Mouse (Mus musculus): ENCODE data around the gene Fbrs.
"Not testable (repeated sequence)": the region's sequence is repeated elsewhere in the genome, so short reads cannot be mapped to it uniquely, and the experiment has no call there.

The Fbrs gene

DNA sequence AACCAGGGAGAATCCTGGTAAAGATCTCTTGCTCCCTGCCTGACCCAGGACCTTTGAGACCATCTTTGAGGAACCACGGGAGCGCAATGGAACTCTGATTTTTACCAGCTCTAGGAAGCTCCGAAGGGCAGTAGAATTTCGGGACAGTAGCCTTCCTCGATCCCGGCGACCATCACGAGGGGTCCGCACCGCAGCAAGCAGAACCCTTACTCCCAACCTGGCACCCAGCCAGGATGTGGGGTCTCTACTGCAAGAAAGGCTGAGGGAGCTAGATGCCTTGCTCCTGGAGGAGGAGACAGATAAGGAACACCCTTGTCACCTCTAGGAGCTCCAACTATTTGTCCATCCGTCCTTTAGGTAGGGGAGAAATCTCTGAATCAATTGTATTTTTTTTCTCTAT is 2.7 kb upstream of the Fbrs start:
- no peak for DNase-seq (ENCODE audit: low read depth, low spot score)

DNA sequence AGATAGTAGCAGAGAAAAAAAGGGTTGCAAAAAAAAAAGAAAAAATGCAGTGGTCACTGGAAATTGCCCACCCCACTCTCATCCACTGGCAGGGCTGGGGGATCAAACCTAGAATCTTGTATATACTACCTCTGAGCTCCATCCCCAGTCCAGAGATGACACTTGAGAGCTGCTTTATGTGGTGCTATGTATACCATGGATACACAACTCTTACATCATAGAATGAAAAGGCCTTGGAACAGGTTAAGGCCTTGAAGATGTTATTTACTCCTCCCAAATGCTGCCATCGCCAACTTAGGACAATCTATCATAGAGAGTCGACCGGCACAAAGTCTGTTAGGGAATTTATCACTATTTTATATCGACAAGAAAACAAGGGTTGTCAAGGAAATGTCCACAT is 2.1 kb upstream of the Fbrs start:
- no peak for DNase-seq (ENCODE audit: low read depth, low spot score)

DNA sequence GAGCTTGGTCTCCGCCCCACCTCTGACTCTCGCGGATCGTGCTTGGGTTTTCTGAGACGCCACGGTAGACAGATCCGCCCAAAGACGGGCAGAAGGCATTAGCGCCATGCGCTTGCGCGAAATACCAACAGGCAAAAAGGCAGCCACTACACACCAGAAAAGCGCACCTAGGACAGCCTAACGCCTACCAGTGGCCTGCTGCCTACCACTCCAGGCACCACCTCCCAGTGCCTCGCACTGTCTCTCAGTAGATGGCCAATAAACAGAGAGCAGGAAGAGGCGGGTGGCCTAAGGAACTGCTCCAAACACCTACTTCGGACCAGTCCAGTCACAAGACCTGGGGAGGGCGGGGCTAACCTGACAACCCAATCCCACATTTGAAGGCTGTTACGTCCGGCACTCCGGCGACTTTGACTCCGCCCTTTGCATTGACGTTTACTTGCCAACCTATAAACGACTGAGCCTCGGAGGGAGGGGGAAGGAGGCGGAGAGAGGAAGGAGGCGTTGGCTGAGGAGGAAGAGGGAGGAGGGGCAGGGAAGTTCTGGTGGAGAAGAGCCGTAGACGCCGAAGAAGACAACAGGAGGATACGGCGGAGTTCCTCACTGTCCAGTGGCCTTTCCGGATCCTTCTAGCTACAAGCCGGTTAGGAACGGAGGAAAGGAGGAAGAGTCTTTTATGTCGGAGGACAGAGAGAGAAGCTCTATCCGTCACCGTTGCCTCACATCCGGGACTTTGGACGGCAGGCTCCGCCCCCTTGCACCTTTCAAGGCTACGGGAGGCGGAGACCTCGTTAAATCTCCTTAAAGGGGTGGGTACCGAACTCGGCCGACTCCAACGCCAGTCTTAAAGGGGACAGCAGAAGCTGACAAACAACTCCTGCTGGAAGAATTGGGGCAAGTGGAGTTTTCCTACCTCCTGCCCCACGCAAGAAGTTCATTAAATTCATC is 1.0 kb upstream of the Fbrs start:
- DNase-seq (ENCODE audit: low read depth, low spot score): peak; percentile 100

DNA sequence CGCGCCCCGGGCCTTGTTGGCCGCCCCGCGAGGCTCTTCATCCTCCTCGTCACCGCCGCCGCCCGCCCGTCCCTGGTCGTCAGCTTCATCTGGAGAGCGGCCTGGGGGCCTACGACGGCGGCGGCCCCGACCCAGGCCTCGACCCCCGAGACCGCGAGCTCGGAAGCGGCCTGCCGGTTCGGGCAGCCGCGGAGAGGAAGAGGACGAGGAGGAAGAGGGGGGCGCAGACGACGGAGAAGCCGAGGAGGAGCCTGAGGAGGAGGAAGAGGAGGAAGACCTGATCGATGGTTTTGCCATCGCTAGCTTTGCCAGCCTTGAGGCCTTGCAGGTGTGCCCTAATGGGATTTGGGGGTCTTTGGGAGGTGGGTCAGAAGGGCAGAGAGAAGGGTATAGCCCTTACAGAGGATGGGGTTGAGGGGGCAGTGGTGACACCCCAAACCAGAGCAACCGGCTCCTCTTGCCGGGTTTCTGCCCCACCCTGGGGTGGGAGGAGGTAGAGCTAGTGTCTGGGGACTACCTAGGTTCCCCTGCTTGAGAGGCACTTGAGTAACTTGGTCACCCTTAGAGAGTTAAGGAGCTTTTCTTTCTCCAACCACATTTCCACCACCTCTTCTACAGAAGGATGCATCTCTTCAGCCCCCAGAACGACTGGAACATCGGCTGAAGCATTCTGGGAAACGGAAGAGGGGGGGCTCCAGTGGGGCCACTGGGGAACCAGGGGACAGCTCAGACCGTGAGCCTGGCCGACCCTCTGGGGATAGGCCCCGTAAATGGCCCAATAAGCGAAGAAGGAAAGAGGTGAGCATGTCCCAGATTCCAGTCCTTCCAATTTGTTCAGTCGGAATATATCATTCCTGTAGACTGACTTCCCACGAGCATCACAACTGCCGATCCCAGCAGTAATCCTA is 573 bp downstream of the Fbrs start:
- DNase-seq (ENCODE audit: low read depth, low spot score): no peak

DNA sequence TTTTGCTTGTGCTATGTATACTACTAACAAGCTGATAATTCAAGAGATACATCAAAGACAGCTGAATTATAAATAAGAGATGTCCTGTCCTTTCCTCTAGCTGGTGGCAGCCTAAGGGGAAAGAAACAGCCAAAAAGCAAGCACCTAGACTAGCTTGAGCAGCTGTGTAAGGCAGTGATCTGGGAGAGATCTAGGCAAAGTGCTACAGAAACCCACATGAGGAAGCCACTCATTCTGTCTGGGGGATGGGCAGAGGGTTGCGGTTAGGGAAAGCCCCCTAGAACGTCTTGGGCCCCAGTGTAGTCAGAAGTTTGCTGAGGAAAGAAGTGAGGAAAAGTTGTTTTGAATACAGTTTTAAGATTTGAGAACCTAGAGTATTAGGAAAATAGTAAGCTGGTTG is 1.3 kb downstream of the Fbrs start:
- no peak for DNase-seq (ENCODE audit: low read depth, low spot score)

DNA sequence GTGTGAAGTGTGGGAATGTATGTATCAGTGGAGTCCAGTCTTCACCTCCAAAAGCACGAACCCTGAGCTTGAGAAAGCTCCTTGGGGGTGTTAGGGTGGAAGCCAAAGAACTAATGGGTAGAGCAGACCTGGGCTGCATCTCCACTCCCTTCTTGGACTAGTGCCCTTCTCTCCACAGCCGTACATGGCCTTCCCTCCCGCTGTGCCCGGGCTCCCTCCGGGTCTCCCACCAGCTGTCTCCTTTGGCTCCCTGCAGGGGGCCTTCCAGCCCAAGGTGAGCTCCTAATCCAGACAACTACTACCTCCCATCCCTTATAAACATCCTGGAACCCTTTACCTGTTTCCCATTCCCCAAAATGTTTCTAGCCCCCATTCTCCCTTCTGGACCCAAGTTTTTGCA is 6.4 kb downstream of the Fbrs start:
- DNase-seq (ENCODE audit: low read depth, low spot score): no peak

DNA sequence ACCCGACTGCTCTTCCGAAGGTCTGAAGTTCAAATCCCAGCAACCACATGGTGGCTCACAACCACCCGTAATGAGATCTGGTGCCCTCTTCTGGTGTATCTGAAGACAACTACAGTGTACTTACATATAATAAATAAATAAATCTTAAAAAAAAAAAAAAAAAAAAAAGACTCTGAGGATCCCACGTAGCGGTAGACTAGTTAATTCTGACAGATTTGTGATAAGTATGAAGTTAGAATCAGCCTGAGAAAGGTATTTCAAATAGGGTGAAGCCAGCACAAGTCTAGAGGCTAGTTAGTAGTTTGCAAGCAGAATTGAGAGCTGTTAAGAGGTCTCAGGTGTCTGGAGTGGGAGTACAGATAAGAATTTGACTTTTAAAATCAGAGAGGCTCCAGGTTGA is 9.4 kb downstream of the Fbrs start:
- not testable (repeated sequence) for DNase-seq (ENCODE audit: low read depth, low spot score)

DNA sequence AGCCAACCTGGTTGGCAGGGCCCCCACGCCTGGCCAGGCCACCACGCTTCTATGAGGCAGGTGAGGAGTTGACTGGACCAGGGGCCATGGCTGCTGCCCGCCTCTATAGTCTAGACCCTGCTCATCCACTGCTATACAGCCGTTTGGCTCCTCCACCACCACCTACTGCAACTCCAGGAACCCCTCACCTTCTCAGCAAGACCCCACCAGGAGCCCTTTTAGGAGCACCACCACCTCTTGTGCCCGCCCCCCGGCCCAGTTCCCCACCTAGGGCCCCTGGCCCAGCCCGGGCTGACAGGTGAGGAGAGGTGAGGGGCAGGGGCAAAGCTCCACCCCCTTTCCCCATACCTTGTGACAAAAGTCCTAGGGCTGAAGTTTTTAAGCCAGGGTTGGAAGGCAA is 11.0 kb downstream of the Fbrs start:
- DNase-seq (ENCODE audit: low read depth, low spot score): no peak

DNA sequence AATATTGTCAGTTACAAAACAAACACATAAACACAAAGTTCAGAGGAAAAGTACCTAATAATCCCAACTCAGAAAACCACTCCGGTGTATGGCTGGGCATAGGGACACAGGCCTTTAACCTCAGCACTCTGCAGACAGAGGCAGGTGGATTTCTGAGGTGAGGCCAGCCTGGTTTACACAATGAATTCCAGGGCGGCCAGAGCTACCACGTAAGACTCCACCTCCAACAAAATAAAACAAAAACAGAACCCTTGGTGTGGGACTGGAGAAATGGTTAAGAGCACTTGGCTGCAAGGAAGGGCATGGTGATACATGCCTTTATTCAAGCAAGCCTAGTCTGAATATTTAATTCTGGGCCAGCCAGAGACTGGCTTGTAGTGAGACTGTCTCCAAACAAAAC is 12.8 kb downstream of the Fbrs start:
- DNase-seq (ENCODE audit: low read depth, low spot score): no peak

DNA sequence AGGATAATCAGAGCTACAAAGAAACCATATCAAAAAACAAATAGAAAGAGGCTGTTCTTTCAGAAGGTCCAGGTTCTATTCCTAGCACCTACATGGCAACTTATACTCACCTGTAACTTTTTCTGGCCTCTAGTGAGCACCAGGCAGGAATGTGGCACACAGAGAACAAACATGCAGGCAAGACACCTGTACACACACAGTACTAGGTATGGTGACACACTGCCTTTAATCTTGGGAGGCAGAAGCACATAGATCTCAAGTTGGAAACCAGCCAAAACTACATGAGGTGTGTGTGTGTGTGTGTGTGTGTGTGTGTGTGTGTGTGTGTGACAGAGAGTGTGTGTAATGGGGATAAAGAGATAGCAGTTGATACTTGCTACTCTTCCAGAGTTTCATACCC is 15.6 kb downstream of the Fbrs start:
- no peak for DNase-seq (ENCODE audit: low read depth, low spot score)

DNA sequence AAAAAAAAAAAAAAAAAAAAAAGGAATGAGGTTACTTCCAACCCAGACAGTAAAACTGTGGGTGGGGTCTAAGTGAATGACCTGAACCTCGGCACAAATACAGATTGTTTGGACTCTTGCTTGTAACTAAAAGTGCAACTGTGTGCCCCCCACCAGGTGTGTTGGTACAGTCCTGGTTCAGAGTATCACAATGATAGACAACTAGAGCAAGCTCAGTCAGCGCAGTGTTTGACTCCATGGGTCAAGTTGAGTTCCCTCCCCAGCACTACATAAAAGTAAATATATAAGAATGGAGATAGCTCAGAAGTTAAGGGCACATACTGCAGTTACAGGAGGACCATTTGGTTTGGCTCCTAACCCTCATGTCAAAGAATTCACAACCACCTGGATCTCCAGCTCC is 18.4 kb downstream of the Fbrs start:
- no peak for DNase-seq (ENCODE audit: low read depth, low spot score)

DNA sequence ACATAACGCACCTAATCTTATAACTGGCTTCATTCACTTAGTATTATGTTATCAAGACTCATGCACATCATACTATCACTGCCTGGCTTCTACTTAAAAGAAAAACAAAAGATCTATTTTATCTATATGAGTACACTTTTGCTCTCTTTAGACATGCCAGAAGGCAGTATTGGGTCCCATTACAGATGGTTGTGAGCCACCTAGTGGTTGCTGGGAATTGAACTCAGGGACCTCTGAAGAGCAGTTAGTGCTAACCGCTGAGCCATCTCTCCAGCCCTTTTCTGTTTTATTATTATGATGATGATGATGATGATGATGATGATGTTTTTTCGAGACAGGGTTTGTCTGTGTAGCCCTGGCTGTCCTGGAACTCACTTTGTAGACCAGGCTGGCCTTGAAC is 19.4 kb downstream of the Fbrs start:
- DNase-seq (ENCODE audit: low read depth, low spot score): peak; percentile 56

DNA sequence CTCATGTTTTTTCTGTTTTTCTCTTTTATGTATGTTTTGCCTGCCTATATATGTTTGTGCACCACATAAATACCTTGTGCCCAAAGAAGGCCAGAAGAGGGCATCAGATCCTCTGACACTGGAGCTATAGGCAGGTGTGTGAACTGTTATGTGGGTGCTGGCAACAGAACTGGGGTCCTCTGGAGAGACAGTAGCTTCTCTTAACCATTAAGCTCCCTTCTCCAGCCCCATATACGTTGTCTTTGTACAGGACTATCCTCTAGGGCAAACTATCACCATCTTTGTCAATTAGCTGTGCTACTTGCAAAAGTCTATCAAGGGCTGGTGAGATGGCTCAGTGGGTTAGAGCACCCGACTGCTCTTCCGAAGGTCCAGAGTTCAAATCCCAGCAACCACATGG is 29.3 kb downstream of the Fbrs start:
- DNase-seq (ENCODE audit: low read depth, low spot score): no peak

DNA sequence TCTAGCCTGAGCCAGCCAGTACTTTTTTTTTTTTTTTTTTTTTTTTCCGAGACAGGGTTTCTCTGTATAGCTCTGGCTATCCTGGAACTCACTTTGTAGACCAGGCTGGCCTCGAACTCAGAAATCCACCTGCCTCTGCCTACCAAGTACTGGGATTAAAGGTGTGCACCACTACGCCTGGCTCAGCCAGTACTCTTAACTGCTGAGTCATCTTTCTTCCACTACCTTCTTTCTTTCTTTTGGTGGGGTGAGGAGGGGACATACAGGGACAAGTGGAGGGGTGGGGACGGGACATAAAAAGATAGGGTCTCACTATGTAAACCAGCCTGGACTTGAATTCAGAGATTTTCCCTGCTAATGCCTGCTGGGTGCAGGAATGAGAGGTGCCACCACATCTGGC is 30.8 kb downstream of the Fbrs start:
- not testable (repeated sequence) for DNase-seq (ENCODE audit: low read depth, low spot score)

DNA sequence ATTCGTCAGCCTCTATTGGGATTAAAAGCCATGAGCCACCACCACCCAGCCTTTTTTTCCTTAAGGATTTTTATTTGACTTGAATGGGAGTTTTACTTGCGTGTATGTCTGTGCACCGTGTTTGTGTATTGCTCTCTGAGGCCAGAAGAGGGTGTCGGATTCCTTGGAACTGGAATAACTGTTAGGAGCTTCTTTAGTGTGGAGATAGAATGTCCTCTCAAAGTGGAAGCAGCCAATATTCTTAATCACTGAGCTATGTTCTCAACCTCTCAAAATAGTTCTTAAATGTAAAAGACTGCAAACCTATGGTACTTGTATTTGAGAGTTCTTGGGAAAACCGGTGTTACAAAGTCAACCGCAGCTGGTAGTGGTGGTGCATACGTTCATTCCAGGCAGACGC is 32.2 kb downstream of the Fbrs start:
- DNase-seq (ENCODE audit: low read depth, low spot score): peak; percentile 78

DNA sequence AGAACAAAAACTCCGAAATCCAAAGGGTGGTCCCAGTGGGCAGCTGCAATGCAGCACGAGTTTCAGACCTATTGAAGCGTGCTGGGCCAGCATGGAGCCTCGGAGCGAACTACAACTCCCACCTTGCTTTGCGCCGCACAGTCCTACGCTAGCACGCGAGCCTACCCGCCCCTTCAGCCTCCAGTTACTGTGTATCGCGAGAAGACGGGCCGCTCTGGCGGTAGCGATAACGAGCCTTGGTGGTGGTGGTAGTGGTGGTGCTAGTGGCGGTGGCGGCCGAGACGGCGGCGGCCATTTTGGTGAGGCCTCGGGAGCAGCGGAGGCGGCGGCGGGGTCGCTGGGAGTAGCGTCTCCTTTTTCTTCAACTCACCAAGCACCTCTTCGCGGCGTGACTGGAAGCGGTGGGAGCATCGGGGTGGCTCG is 32.8 kb downstream of the Fbrs start, which contains the start of gene Srcap:
Gene Srcap, plus strand, starts transcription at position 176 of the 423 bp plus-strand sequence.
- peak; percentile 99 for DNase-seq (ENCODE audit: low read depth, low spot score)

DNA sequence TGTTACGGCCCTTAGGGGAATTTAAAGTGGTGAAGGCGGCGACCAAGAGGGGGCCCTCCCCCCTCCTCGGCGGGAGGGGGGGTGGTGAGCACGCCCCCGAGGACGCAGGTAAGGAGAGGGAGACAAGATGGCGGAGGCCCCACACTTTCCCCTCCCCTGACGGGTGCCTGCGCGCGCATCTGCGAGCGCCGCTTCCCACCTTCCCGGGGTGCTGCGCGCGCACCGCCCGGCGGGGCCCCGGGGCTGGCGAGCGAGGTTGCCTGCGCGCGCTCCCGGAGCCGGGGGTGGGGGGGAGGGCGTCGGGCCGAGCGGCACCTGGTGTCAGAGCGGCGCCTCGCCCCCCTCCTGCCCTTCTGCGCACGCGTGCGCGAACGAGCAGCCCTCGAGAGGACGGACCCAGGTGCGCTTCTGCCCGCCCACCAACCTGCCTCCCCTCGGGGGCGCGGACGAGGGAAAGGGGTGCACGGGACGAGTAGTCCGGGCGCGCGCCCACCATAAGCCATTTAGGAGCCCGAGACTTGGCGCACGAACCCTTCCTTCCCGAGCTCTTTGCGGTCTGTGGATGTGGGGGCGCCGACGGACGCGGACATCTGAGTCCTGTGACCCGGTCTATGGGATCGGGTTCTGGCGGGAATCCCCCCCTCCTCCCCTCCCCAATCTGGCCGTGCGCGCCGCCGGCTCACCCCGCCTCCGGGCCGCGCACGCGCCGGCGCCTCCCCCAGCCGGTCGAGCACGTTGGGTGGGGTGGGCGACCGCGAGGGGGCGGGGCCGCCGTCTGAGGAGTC is 33.4 kb downstream of the Fbrs start:
- peak; percentile 93 for DNase-seq (ENCODE audit: low read depth, low spot score)

DNA sequence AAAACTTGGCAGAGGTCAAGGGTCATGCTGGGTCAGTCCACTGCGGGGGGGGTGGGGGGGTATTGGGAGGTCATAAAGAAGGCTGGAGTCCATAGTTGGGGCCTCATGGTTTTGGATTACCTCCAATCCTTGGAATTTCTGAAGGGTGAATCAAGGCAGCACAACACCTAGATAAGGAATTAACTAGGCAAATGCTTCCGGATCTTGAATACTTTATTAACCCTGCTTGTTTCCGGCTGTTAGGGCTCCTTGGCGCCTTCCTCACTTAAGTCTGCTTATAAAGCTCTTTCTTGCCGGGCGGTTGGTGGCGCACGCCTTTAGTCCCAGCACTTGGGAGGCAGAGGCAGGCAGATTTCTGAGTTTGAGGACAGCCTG is 34.0 kb downstream of the Fbrs start:
- no peak for DNase-seq (ENCODE audit: low read depth, low spot score)

DNA sequence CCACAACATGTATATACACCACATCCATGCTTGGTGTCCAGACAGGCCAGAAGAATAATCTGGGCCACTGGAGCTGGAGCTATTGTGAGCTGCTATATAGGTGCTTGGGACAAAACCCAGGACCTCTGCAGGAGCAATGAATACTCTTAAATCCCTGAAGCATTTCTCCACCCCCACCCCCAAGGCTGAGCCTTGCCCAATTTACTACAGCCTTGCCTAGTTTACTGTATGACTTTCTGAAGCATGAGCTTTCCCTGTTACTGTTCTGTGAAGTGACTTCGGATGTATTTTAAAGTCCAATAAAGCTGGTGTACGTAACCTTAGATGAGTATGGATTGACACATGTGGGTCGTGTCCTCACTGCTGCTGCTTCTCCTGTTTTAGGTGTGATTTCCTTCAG is 34.8 kb downstream of the Fbrs start:
- DNase-seq (ENCODE audit: low read depth, low spot score): peak; percentile 33

DNA sequence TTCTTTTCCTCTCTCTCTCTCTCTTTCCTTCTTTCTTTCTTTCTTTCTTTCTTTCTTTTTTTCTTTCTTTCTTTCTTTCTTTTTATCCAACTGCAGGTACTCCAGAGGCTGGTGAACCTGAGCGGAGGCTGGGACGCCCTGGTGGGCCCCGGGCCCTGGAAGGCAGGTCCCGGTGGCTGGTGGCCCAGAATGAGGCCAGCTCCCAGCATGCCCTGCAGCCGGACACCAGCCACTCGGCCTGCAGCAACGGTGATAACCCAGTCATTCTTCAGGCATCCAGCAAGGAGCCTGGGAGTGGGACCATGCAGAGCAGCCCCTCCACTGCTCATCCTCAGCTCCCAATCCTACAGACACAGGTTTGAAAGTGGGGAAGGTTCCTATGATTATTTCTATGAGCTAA is 36.8 kb downstream of the Fbrs start:
- DNase-seq (ENCODE audit: low read depth, low spot score): no peak

DNA sequence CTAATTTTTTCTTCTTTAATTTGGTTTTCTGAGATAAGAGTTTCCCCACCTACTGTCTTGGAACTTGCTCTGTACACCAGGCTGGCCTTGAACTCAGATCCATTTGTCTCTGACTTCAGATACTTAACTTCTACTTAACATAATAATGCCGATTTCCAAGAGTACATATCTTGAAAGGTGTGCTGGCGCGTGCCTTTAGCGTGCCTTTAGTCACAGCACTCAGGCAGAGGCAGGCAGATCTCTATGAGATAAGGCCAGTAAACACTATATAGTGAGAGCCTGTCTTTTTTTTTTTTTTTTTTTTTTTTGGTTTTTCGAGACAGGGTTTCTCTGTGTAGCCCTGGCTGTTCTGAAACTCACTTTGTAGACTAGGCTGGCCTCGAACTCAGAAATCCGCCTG is 37.3 kb downstream of the Fbrs start:
- peak; percentile 83 for DNase-seq (ENCODE audit: low read depth, low spot score)

DNA sequence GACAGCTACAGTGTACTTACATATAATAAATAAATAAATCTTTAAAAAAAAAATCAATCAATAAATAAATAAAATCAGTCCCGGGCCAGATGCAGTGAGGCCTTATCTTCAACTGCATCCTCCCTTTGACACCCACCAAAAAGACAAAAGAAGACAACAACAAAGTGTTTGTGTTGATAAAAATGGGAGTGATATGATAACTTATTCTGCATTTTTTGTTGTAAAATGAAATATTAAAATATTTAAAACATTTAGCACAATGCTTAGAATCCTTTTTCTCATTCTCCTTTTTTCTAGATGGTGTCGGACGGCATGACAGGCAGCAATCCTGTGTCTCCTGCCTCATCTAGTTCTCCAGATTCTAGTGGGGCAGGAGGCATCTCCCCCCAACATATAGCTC is 40.3 kb downstream of the Fbrs start, which contains the start of gene Gm42715:
Gene Gm42715, plus strand, starts transcription at position 301 of the 400 bp plus-strand sequence.
- DNase-seq (ENCODE audit: low read depth, low spot score): no peak
